Mouse (Mus musculus) olfactory bulb, adult 2 months (tissue): ENCODE measurements around the gene Pdk1. TPM values are rescaled to one million over a fixed set of nuclear protein-coding genes. Genes with fewer than 3 reads are reported as not detected.
"Not testable (repeated sequence)": the region's sequence is repeated elsewhere in the genome, so short reads cannot be mapped to it uniquely, and the experiment has no call there.

ENCODE experiments used
- H3K27ac ChIP-seq: fragments of 200-500 bp; 2 replicates; pipeline ENCODE4 v1.5.1; 2012; ENCODE audit warnings: low read depth, low read length; ENCODE audit not compliant: insufficient read depth
- H3K4me1 ChIP-seq: fragments of 200-500 bp; 2 replicates; pipeline ENCODE4 v1.6.1; 2012; ENCODE audit warnings: low read length; ENCODE audit not compliant: control insufficient read depth, insufficient read depth
- H3K4me3 ChIP-seq: fragments of 200-500 bp; 2 replicates; pipeline ENCODE4 v1.5.1; 2012; ENCODE audit warnings: mild to moderate bottlenecking, low read depth, low read length, moderate library complexity; ENCODE audit not compliant: insufficient read depth
- CTCF ChIP-seq: fragments of 200-500 bp; IDR thresholded peaks from 2 replicates; pipeline ENCODE4 v1.5.1; 2012; ENCODE audit warnings: low read depth, mild to moderate bottlenecking, low read length, moderate library complexity; ENCODE audit not compliant: insufficient read depth
- POLR2A ChIP-seq: fragments of 200-500 bp; IDR thresholded peaks from 2 replicates; pipeline ENCODE4 v1.6.1; 2012; ENCODE audit warnings: mild to moderate bottlenecking, low read depth, low read length, moderate library complexity; ENCODE audit not compliant: insufficient read depth
- WGBS: fragments of 180-500 bp; shearing (Covaris S2); methylation state at CpG from one replicate; pipeline ENCODE4 v1.1.7; 2018; 5-methylcytosine and 5-hydroxymethylcytosine counted together
- polyA plus RNA-seq: library from polyadenylated mRNA; stranded (reverse); fragments of >200 nt; gene quantifications from 2 replicates; pipeline ENCODE4 v1.2.4, GENCODE M21; 2012; ENCODE audit warnings: low replicate concordance; ENCODE audit not compliant: missing spikeins, insufficient read depth, insufficient read length

Pdk1 gene
- polyA plus RNA-seq, 1 experiment = not detected

DNA sequence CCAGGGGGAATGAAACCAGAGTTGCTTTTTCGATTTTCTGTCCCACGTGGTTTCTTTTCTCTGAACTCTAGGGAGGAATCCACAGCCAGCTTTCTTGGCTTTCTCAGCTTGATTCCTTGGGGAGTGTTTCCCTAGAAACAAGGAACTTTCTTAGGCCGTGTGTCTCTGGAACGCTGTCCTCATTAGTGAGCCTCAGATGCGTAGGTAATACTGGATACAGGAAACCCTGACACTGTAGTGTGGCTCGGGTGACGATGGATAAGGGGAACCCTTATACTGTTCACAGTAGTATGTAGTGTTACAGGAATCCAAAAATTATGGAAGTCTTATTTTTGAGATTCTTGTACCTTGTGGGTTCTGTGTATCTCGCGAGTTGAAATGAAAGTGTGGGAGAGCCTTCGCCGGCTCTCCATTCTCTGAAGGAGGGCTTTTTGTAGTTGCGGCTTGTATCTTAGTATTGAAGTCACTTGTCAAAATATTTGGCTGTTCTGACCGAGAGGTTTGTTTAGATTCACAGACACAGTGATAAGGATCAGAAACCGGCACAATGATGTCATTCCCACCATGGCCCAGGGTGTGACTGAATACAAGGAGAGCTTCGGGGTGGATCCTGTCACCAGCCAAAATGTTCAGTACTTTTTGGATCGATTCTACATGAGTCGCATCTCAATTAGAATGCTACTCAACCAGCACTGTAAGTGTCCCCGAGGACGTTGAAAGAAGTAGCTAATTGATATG lies 10.1 kb downstream of the Pdk1 start:
- no peak overlapping the region for H3K27ac ChIP-seq

DNA sequence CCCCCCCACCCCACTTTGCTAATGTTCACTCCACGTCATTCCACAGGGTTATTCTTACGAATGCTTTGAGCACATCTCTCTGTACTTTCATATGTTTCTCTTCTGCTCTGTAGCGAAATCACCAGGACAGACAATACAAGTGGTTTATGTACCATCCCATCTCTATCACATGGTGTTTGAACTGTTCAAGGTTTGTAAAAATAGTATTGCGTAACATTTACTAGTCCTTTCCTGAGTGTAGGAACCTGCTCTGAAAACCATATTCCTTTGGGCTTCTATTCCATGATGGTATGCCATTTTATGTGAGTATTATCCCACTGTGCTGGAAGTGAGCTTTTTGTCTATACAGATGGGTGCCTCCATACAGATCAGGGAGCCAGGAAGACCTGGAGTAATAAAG lies 14.2 kb downstream of the Pdk1 start:
- 95% methylated on average over 4 of the region's 4 CpGs for WGBS
- H3K27ac ChIP-seq = no peak overlapping the region
- H3K4me3 ChIP-seq = no peak overlapping the region
- TF ChIP-seq POLR2A = no peak
- no peak for TF ChIP-seq CTCF
- H3K4me1 ChIP-seq = peaks cover 4% of the 10 kb centered on the region; the same call in 1 of the 2 replicates

More for the DNA sequence above, 10.1 kb downstream of the Pdk1 start:
- TF ChIP-seq POLR2A = no peak
- no peak for TF ChIP-seq CTCF
- Histone ChIP-seq H3K4me1 (0 out of 2 replicates have a peak, but pooled peaks cover 2% of the 10 kb centered on the region), H3K4me3 (peak overlapping the region; percentile 10; the same call in 1 of the 2 replicates)
- 52% methylated on average over 19 of the region's 19 CpGs for WGBS

DNA sequence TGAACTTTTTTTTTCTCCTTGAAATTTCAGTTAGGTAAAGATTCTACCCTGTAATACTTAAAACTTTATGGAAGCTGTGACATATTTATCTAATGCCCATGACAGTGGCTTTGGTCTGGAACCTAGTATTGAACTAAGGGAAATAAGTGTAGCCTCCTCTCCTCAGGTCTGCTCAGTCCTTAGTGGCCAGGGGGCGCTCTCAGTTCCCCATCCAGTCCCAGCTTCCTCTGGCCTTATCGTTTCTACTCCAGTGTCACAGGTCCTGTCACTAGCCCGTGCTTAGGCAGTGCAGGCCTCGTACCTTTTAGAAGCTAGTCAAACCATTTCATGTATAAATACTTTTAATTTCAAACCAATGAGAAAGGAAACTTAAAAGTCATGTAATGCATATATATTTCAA lies 15.4 kb downstream of the Pdk1 start:
- WGBS = 71% methylated on average over 4 of the region's 4 CpGs

DNA sequence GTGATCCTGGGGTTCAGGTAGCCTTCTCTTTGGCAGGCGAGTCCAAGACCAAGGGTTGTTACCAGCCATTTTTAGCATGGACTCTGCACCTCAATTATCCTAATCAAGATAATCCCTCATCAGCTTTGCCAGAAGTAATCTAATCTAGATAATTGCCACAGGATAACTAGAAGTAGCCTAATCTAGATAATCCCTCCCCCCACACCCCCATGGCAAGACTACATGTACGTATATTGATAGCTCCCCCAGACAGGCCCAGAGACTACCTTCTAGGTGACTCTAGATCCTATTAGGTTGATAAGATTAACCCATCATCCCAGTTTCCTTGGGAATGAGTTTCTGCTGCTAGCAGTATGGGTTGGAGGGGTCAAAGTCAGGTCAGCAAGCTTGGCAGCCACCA lies 18.5 kb downstream of the Pdk1 start:
- Histone ChIP-seq H3K4me1 (peaks cover 2% of the 10 kb centered on the region; the same call in 1 of the 2 replicates), H3K4me3 (no peak overlapping the region), H3K27ac (no peak overlapping the region)
- TF ChIP-seq POLR2A = no peak
- no peak for TF ChIP-seq CTCF
- WGBS = 92% methylated on average over 2 of the region's 2 CpGs

More for the DNA sequence above, 15.4 kb downstream of the Pdk1 start:
- H3K4me1 ChIP-seq = peaks cover 2% of the 10 kb centered on the region; the same call in 1 of the 2 replicates
- H3K27ac ChIP-seq = no peak overlapping the region
- H3K4me3 ChIP-seq = no peak overlapping the region
- TF ChIP-seq CTCF = no peak
- no peak for TF ChIP-seq POLR2A

DNA sequence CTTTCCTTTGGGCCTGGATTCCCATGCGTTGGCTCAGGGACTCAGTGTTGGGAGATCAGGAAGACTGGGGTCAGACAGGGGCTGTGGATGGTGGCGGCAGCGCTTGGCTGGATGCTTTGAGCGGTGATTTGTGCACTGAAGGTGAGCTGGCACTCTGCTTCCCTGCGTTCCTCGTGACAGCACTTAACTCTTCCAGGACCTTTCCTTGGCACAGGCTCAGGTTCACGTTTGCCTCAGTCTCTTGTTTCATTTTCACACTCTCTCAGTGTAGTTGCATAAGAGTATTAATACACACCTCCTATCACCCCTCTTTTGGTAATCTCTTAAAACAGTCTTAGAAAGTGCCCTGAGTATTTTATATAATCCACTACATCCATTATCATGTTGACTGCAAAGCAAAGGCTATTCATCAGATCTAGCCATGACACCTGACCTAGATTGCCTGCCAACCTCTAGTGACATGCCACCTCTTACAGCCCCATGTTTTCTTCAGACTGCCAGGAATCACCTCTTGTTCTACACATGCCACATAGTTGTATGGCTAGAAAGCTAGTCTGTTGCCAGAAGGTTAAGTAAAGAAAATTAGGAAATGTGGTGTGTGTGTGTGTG lies 19.8 kb downstream of the Pdk1 start:
- no peak overlapping the region for H3K27ac ChIP-seq
- WGBS = 91% methylated on average over 7 of the region's 7 CpGs
- no peak for TF ChIP-seq POLR2A
- no peak for TF ChIP-seq CTCF
- H3K4me1 ChIP-seq = peaks cover 2% of the 10 kb centered on the region; the same call in 1 of the 2 replicates
- H3K4me3 ChIP-seq = no peak overlapping the region

DNA sequence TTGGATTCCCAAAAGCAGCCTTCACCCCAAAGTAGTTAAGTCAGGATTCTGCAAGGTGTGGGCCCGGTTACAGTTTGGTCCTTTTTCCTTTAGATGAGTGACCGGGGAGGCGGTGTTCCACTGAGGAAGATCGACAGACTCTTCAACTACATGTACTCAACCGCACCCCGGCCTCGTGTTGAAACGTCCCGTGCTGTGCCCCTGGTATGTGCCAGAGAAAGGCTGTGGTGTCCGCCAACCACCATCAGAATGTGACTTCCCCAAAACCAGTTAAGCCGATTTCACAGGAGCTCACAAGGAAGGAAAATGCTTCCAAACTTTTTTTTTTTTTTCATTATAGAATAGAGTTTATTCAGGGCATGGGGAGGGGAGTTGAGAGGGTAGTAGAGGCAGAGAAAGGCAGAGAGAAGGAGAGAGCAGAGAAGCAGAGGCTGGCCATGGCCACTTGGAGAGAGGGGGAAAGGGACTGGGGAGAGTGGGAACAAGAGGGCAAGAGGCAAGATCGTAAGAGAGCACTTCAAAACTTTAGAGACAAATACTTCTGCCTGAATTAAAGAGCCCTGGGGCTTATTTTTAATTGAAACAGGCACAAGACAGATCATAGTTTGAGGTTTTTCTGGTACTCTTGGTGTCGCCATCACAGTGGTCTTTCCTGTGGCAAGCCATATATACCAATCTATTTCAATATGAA lies 22.7 kb downstream of the Pdk1 start:
- Histone ChIP-seq H3K4me3 (no peak overlapping the region), H3K27ac (no peak overlapping the region), H3K4me1 (no peaks in the 10 kb centered on the region)
- WGBS = 87% methylated on average over 13 of the region's 13 CpGs
- TF ChIP-seq CTCF (no peak), POLR2A (no peak)

DNA sequence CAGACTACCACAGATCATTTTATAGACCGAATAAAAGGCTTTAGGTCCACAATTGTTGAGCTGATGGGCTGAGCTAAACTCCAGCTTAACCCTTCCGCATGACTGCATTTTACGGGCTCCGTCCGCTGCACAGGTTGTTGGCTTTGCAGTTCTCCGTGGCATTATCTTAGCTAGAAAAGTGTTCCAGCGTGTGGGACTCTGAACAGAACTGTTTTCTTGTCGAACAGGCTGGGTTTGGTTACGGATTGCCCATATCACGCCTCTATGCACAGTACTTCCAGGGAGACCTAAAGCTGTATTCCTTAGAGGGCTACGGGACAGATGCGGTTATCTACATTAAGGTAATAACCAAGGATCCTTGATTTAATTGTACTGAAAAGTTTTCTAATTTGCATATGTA lies 24.4 kb downstream of the Pdk1 start:
- Histone ChIP-seq H3K27ac (no peak overlapping the region), H3K4me1 (no peaks in the 10 kb centered on the region), H3K4me3 (no peak overlapping the region)
- WGBS = 76% methylated on average over 12 of the region's 12 CpGs
- TF ChIP-seq CTCF (no peak), POLR2A (no peak)

DNA sequence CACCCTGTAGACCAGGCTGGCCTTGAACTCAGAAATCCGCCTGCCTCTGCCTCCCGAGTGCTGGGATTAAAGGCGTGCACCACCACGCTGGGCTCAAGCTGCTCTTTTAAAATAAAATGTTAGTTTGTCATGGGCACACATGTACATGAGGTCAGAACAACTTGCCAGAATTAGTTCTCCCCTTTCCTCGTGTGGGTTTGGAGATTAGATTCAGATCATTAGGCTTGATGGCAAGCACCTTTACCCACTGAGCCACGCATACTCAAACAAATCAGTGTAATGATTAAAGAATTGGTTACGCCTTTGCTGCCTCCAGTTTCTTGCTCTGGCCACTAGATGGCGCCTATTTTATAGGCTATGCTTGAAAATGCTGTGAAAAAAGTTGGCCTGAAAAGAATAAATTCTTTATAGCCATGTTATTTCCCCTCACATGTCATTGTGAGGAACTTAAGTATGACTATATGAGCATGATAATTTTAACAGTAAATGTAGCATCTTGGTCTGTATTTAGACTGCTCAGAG lies 25.4 kb downstream of the Pdk1 start:
- H3K4me3 ChIP-seq = no peak overlapping the region
- no peak overlapping the region for H3K27ac ChIP-seq
- TF ChIP-seq POLR2A (no peak), CTCF (no peak)
- no peaks in the 10 kb centered on the region for H3K4me1 ChIP-seq
- 49% methylated on average over 8 of the region's 8 CpGs for WGBS

DNA sequence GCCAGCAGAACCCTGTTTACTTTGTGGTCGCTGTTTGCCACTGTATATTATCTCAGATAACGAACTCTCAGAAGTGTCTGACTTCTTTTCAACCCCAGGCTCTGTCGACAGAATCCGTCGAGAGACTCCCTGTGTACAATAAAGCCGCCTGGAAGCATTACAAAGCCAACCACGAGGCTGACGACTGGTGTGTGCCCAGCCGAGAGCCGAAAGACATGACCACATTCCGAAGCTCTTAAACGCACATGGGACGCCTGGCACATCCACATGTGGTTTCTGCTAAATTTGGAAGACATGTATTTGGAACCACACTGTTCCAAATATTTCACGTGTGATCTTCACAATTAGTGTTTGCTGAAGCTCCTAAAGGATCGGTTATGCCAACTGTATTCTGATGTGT lies 26.9 kb downstream of the Pdk1 start:
- no peak for TF ChIP-seq POLR2A
- TF ChIP-seq CTCF = no peak
- WGBS = 72% methylated on average over 15 of the region's 15 CpGs
- Histone ChIP-seq H3K4me3 (no peak overlapping the region), H3K4me1 (no peaks in the 10 kb centered on the region), H3K27ac (no peak overlapping the region)

DNA sequence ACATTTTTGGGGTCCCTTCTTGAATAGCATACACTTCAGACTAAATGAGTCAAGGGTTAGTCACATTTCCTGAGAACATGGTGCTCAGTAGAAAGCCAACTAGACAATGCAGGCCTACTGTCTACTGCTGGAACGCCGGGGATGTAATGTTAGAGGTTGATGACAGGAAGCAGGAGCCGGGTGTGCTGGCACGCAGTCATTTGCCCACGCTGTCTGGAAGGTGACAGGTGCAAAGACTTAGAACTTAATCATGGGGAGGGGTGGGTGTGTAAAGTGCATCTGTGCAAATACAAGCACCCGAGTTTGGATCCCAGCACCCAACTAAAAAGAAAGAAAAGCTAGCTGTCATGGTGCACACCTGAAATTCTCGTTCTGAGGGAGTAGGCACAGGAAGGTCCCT lies 32.1 kb downstream of the Pdk1 start:
- TF ChIP-seq POLR2A (no peak), CTCF (no peak)

DNA sequence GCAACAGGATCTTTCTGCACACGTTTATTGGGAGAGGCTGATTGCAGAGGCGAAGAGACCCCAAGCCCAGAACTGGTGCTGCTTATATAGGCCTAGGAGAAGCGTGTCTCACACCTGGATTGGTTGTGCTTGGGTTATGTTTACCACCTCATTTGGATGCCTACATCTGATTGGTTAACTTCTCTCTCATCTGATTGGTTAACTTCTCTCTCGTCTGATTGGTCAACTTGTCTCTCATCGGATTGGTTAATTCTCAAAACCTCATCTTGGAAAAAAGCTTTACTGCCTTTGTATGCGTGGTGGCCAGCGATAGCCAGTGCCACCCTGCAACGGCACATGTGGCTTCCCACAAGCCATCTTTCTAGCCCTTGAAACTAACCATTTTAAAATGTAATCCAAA lies 33.3 kb downstream of the Pdk1 start:
- not testable (repeated sequence) for H3K4me1 ChIP-seq, H3K4me3 ChIP-seq, H3K27ac ChIP-seq
- WGBS = 96% methylated on average over 8 of the region's 8 CpGs

More for the DNA sequence above, 32.1 kb downstream of the Pdk1 start:
- H3K27ac ChIP-seq = no peak overlapping the region
- H3K4me1 ChIP-seq = no peaks in the 10 kb centered on the region
- 72% methylated on average over 7 of the region's 7 CpGs for WGBS
- H3K4me3 ChIP-seq = no peak overlapping the region
